Mouse (Mus musculus): ENCODE results near the gene Dennd4a.

- TF ChIP-seq POLR2A (IDR thresholded peaks at IDR 0.05; ENCODE audit: borderline replicate concordance, control insufficient read depth, low read depth, low read length) (no peak), CTCF (IDR thresholded peaks at IDR 0.05; ENCODE audit: control insufficient read depth, insufficient read depth, low read length) (no peak)
These were observed 15.1 kb upstream of the Dennd4a start for GRCm38 (mm10) chr9:64795846-64796615.

All from bone marrow, adult 2 months (tissue).